Mouse (Mus musculus): ENCODE measurements around the gene Prss16.

DNA sequence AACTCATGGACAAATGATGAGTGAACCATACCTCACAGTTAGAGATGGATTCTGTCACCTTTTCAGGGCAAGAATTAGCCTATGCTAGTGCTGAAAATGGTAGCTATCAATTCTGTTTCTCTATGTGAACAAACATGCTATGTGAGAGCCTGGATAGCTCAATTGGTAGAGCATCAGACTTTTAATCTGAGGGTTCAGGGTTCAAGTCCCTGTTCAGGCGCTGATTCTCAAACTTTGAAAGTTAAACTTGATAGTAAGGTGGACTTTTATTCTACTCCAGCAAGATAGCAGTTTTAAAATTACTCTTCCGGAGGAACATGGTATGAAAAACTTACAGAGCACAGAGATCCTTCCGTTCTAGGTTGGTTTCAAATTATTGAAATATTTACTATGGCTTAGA lies 37.9 kb downstream of the Prss16 start:
- no peak for TF ChIP-seq CTCF (IDR thresholded peaks at IDR 0.05; ENCODE audit: low read depth)
- TF ChIP-seq EP300 (IDR thresholded peaks at IDR 0.05; ENCODE audit: low read depth) = no peak
